Mouse (Mus musculus) heart, postnatal 36 days (tissue): Measurements from ENCODE around the gene Mark1. TPM values are rescaled to one million over a fixed set of nuclear protein-coding genes. Genes with fewer than 3 reads are reported as not detected.
A peak's percentile ranks its signal among the peaks of the same experiment; 100 is the strongest.

Experiments
- DNase-seq, 2 experiments: peaks; one replicate each; pipeline ENCODE4 v3.0.0; 2021 to 2022
- intact Hi-C: fragments of 180-260 bp; cut with DNase I; formaldehyde crosslinking; loops from one replicate; pipeline ENCODE4 v1.15.1; 2025
- total RNA-seq, 2 experiments: library from RNA; stranded (reverse); gene quantifications; 2 replicates each; pipeline ENCODE4 v1.2.3; 2021

The Mark1 gene
- total RNA-seq, 2 experiments from 2014 or later = 7.2 to 8.4 TPM

GRCm38 (mm10) chr1:184858253-184858652 lies 141.1 kb downstream of the Mark1 start:
- DNase-seq = no peak
- intact Hi-C loops = no loop called here

- intact Hi-C loops = no loop called here
These were observed 142.2 kb downstream of the Mark1 start for GRCm38 (mm10) chr1:184857216-184857615.

DNA sequence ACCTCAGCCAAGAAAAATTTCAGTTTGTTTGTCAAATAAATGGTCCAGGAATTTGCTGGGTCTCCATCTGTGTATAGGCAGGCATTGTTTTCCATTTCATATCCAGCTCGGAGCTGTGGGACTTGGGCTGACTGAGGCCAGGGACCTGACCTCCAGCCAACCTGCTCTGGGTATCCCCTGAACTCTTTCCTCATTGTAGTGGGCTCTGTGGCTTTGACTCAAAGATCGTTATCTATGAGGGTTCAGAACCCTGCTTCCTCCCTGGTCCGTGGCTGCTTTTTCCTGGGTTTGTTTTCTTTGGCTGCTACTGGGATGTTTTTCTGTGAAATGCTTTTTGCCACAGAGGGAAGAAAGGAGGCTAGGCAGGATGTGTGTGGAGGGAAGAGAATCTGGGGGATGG lies 145.4 kb downstream of the Mark1 start:
- peak in 1 of 2 experiments; percentile 14 for DNase-seq
- intact Hi-C loops = loop anchor here (1.0 to 5.0 kb wide), 4 partner anchors 28 to 338 kb away; no protein-coding TSS in a partner anchor

More at GRCm38 (mm10) chr1:184857216-184857615, 142.2 kb downstream of the Mark1 start:
- no peak for DNase-seq

DNA sequence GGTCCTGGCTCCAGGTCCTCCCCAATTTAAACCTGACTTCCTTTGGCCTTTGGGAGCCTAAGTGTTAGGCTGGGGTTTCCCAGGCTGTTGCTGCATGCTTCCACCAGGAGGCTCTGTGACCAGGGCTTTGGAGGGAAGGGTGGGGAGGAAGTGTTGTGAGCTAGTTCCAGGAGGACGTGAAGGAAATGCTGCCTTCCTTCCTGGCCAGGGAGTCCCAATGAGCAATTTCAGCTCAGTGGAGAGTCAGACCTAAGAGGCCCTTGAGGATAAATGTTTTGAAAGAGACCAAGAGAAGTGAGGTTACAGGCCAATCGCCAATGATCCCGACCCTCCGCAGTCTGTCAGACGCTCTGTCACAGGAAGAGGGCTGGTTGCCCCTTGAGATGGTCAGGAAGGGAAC lies 146.0 kb downstream of the Mark1 start:
- peak; percentile 81 to 82 for DNase-seq
- intact Hi-C loops = loop anchor here (1.0 to 5.0 kb wide), 4 partner anchors 29 to 339 kb away; no protein-coding TSS in a partner anchor

DNA sequence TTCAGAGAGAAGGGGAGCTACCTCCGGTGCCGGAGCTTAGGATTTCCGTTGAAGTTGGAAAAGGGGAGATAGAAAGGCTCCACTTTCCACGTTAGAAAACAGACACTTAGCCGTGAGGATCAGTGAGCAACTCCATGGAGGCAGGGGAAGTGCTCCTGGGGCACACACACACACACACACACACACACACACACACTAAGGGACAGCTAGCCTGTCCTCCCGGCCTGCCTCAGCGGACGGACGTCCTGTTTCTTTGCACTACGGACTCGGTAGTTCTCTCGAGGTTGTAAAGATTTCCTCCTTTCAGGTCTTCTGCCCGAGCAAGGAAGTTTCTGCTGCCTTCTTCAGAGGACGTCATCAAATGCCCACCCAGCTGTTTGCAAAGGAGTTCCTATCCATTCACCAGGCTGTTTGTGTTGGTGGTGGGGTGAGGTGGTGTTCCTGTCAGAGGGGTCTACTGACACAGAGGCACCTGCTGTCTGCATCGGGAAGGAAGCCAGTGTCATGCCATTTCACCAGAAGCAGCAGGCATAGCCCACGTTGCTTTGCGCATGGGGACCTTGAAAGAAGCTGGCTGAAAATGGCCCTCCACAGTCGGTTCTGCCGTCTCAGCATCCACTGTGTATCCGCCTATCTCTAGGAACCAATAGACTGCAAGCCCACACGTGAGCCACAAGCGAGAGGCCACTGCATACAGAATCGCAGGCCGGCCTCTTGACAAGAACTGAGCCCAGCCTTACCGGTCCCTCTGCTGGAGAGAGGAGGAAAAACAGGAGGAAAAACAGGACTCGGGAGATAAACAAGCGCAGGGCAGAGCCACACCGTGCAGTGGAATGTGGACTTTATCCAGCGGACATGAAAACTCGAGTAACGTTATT lies 147.4 kb downstream of the Mark1 start:
- peak; percentile 75 to 81 for DNase-seq
- intact Hi-C loops = loop anchor here (2.0 to 5.0 kb wide), 3 partner anchors 27 to 340 kb away; no protein-coding TSS in a partner anchor

- peak in 1 of 2 experiments; percentile 22 for DNase-seq
- intact Hi-C loops = loop anchor here (5.0 kb wide), 1 partner anchor 341 kb away; no protein-coding TSS in a partner anchor
These were observed 148.2 kb downstream of the Mark1 start for GRCm38 (mm10) chr1:184851166-184851565.

- intact Hi-C loops = loop anchor here (5.0 kb wide), 1 partner anchor 355 kb away; the partner anchor contains the start of gene Rab3gap2
- no peak for DNase-seq
These were observed 152.4 kb downstream of the Mark1 start for GRCm38 (mm10) chr1:184846973-184847372.

Other genes with a start within 250 kb of the Mark1 start
- gene Marc1, start 188.3 kb downstream of the Mark1 start, total RNA-seq = not detected
- gene Marc2, start 153.1 kb downstream of the Mark1 start, total RNA-seq = 100 to 1,000 TPM; 127 to 136 TPM
- gene C130074G19Rik, start 116.4 kb downstream of the Mark1 start, total RNA-seq = 10 to 100 TPM; 18.0 to 19.0 TPM
- gene Rab3gap2, start 204.5 kb upstream of the Mark1 start, total RNA-seq = 10 to 100 TPM; 21.5 to 22.9 TPM